14 mouse cellular contexts compared by ENCODE assay signal in genomic region chr10:121439310-121439731, GRCm38 (mm10). TPM values are rescaled to one million over a fixed set of nuclear protein-coding genes. Genes with fewer than 3 reads are reported as not detected.
A peak's percentile ranks its signal among the peaks of the same experiment; 100 is the strongest.
DNase-seq lines count a peak whose midpoint lies in the region; ATAC-seq lines count a peak whose summit lies in the region.
"Had no signal": no experiment of that assay in that cellular context is flagged by ENCODE, and none has a peak within 500 bp of the region (broad histone marks: within the 10 kb centered on the region; RNA-seq: fewer than 3 reads in every experiment).

No protein-coding gene starts in this region.

- no peak for ATAC-seq in liver, embryonic 12.5 days
- no peak for ATAC-seq in liver, embryonic 11.5 days (replicated peaks; ENCODE audit: low FRiP score)
- no peak for ATAC-seq in heart, embryonic 14.5 days (ENCODE audit: insufficient number of reproducible peaks, insufficient read depth, low FRiP score, low read depth)
- no peak for ATAC-seq in forebrain, embryonic 13.5 days
- ATAC-seq: activated CD4-positive, CD25-positive, alpha-beta regulatory T cell, adult 4 months; forebrain, embryonic 14.5 days had no signal

- peak; percentile 96 for DNase-seq in heart, adult 11 months
- DNase-seq in heart, postnatal 25 days (ENCODE audit: low spot score): no peak
- DNase-seq in liver, embryonic 11.5 days (ENCODE audit: low spot score): no peak
- DNase-seq in lung, postnatal 36 days: peak; percentile 56
- no peak for DNase-seq in right cerebral cortex, postnatal 10 days (ENCODE audit: low spot score in 2 of 2)
- DNase-seq: cerebellum, postnatal 14 days had no signal

- no peak overlapping the region for H3K4me3 ChIP-seq in liver, embryonic 12.5 days
- H3K4me3 ChIP-seq in liver, embryonic 11.5 days (ENCODE audit: low read depth, low read length): no peak overlapping the region
- H3K4me3 ChIP-seq in heart, embryonic 14.5 days (ENCODE audit: control insufficient read depth in 1 of 2, insufficient read depth in 1 of 2, low read depth in 1 of 2, low read length in 2 of 2): no peak overlapping the region
- H3K4me3 ChIP-seq in forebrain, embryonic 13.5 days: no peak overlapping the region
- H3K4me3 ChIP-seq: neural tube, embryonic 13.5 days had no signal

- intact Hi-C loops in heart, postnatal 25 days (cut with DNase I): no loop called here

- H3K4me2 ChIP-seq in liver, embryonic 12.5 days: no peak overlapping the region
- no peak overlapping the region for H3K4me2 ChIP-seq in liver, embryonic 11.5 days
- H3K4me2 ChIP-seq in heart, embryonic 14.5 days (ENCODE audit: low read length): peak overlapping the region; percentile 21; the same call in 1 of the 2 replicates
- H3K4me2 ChIP-seq in forebrain, embryonic 13.5 days: no peak overlapping the region
- H3K4me2 ChIP-seq: neural tube, embryonic 13.5 days had no signal

- peaks cover 33% of the 10 kb centered on the region for H3K4me1 ChIP-seq in liver, embryonic 12.5 days
- peaks cover 26% of the 10 kb centered on the region for H3K4me1 ChIP-seq in liver, embryonic 11.5 days (replicated peaks; ENCODE audit: control insufficient read depth, insufficient read depth, low read length)
- H3K4me1 ChIP-seq in heart, embryonic 14.5 days (ENCODE audit: control insufficient read depth in 2 of 2, insufficient read depth in 2 of 2, low read length in 2 of 2): peaks cover 40 to 67% of the 10 kb centered on the region in 2 experiments
- no peaks in the 10 kb centered on the region for H3K4me1 ChIP-seq in forebrain, embryonic 13.5 days

- H3K27me3 ChIP-seq in liver, embryonic 12.5 days (replicated peaks): no peaks in the 10 kb centered on the region
- no peaks in the 10 kb centered on the region for H3K27me3 ChIP-seq in liver, embryonic 11.5 days (replicated peaks; ENCODE audit: control insufficient read depth, insufficient read depth, low read length)
- no peaks in the 10 kb centered on the region for H3K27me3 ChIP-seq in heart, embryonic 14.5 days (ENCODE audit: control insufficient read depth, insufficient read depth, low read length)
- H3K27me3 ChIP-seq in forebrain, embryonic 13.5 days: no peaks in the 10 kb centered on the region
- H3K27me3 ChIP-seq: neural tube, embryonic 13.5 days had no signal

- peak overlapping the region; percentile 32; the same call in 1 of the 2 replicates for H3K27ac ChIP-seq in liver, embryonic 12.5 days
- H3K27ac ChIP-seq in liver, embryonic 11.5 days (ENCODE audit: low read depth, low read length): no peak overlapping the region
- peak overlapping the region; percentile 12 to 62 for H3K27ac ChIP-seq in heart, embryonic 14.5 days (replicated peaks in 1 of 2; ENCODE audit: control insufficient read depth in 1 of 2, insufficient read depth in 1 of 2, low read depth in 2 of 2, low read length in 2 of 2)
- H3K27ac ChIP-seq in forebrain, embryonic 13.5 days: no peak overlapping the region
- H3K27ac ChIP-seq: kidney, postnatal 0 days; liver, embryonic 14.5 days; neural tube, embryonic 13.5 days had no signal

- no peaks in the 10 kb centered on the region for H3K9me3 ChIP-seq in liver, embryonic 12.5 days (replicated peaks)
- H3K9me3 ChIP-seq in liver, embryonic 11.5 days (ENCODE audit: control insufficient read depth, low read length): no peaks in the 10 kb centered on the region
- H3K9me3 ChIP-seq in heart, embryonic 14.5 days (ENCODE audit: control insufficient read depth, low read length): no peaks in the 10 kb centered on the region
- no peaks in the 10 kb centered on the region for H3K9me3 ChIP-seq in forebrain, embryonic 13.5 days (replicated peaks)
- H3K9me3 ChIP-seq: neural tube, embryonic 13.5 days had no signal

- H3K9ac ChIP-seq in liver, embryonic 12.5 days: no peak overlapping the region
- no peak overlapping the region for H3K9ac ChIP-seq in liver, embryonic 11.5 days (ENCODE audit: low read depth, low read length)
- no peak overlapping the region for H3K9ac ChIP-seq in heart, embryonic 14.5 days (ENCODE audit: low read length)
- no peak overlapping the region for H3K9ac ChIP-seq in forebrain, embryonic 13.5 days
- H3K9ac ChIP-seq: liver, embryonic 14.5 days; neural tube, embryonic 13.5 days had no signal

- H3K36me3 ChIP-seq in liver, embryonic 12.5 days: no peaks in the 10 kb centered on the region
- no peaks in the 10 kb centered on the region for H3K36me3 ChIP-seq in liver, embryonic 11.5 days (ENCODE audit: control insufficient read depth, insufficient read depth, low read length)
- H3K36me3 ChIP-seq in heart, embryonic 14.5 days (ENCODE audit: control insufficient read depth, insufficient read depth, low read length): no peaks in the 10 kb centered on the region
- H3K36me3 ChIP-seq in forebrain, embryonic 13.5 days (ENCODE audit: poor library complexity, severe bottlenecking): no peaks in the 10 kb centered on the region
- H3K36me3 ChIP-seq: neural tube, embryonic 13.5 days had no signal

- WGBS in liver, embryonic 12.5 days (ENCODE audit: insufficient replicate concordance): 69% methylated on average over 12 of the region's 12 CpGs
- 75% methylated on average over 12 of the region's 12 CpGs for WGBS in liver, embryonic 11.5 days
- 21% methylated on average over 12 of the region's 12 CpGs for WGBS in heart, embryonic 14.5 days
- WGBS in forebrain, embryonic 13.5 days: 90% methylated on average over 12 of the region's 12 CpGs

RNA-seq across cellular contexts. Expression of gene Rassf3, which starts 36.8 kb away (rescaled TPM):
- total RNA-seq in heart, postnatal 25 days (2021): 100 to 1,000 TPM; 146 to 157 TPM
- polyA plus RNA-seq in liver, embryonic 12.5 days (2016; fragmentation: Nextera tagmentation; extraction: Ambion mirVana): 12.3 and 12.8 TPM in 2 replicates
- 14.0 and 15.4 TPM in 2 replicates for polyA plus RNA-seq in liver, embryonic 11.5 days (2014; fragmentation: Nextera tagmentation; extraction: Ambion mirVana)
- polyA plus RNA-seq in heart, embryonic 14.5 days (2014; fragmentation: Nextera tagmentation; extraction: Ambion mirVana): 25.1 and 25.3 TPM in 2 replicates
- 3.5 and 3.7 TPM in 2 replicates for polyA plus RNA-seq in forebrain, embryonic 13.5 days (2015; fragmentation: Nextera tagmentation; extraction: Ambion mirVana)

Comparison
In these comparisons a context has a peak if more than half of its experiments do, and no peak if none do; other contexts are left out.
1. DNase-seq: peak in heart, adult 11 months (single experiment) and lung, postnatal 36 days (single experiment); none in heart, postnatal 25 days (single experiment), liver, embryonic 11.5 days (single experiment) and right cerebral cortex, postnatal 10 days (0 of 2).
2. H3K27ac ChIP-seq: peak in liver, embryonic 12.5 days (single experiment) and heart, embryonic 14.5 days (2 of 2); none in liver, embryonic 11.5 days (single experiment) and forebrain, embryonic 13.5 days (single experiment).